Mouse (Mus musculus) liver, adult 2 months (tissue): ENCODE results near the gene Agpat1. TPM values are rescaled to one million over a fixed set of nuclear protein-coding genes. Genes with fewer than 3 reads are reported as not detected.

Experiments used
- DNase-seq: peaks from one replicate; pipeline ENCODE4 v3.0.0-alpha.2; 2011; ENCODE audit warnings: low read depth, low spot score; ENCODE audit errors: extremely low read depth
- H3K27ac ChIP-seq: fragments of 200-500 bp; replicated peaks from 2 replicates; pipeline ENCODE4 v1.5.1; 2012; ENCODE audit warnings: low read depth, mild to moderate bottlenecking, control low read depth, inconsistent platforms, low read length; ENCODE audit not compliant: insufficient read depth
- H3K27me3 ChIP-seq: fragments of 200-500 bp; 2 replicates; pipeline ENCODE4 v1.6.1; 2012; ENCODE audit warnings: mild to moderate bottlenecking, moderate library complexity, low read length, inconsistent platforms; ENCODE audit not compliant: control insufficient read depth, insufficient read depth
- H3K36me3 ChIP-seq: fragments of 200-500 bp; 2 replicates; pipeline ENCODE4 v1.6.1; 2012; ENCODE audit warnings: low read length, inconsistent platforms; ENCODE audit not compliant: control insufficient read depth, insufficient read depth
- H3K4me1 ChIP-seq: fragments of 200-500 bp; 2 replicates; pipeline ENCODE4 v1.6.1; 2011; ENCODE audit warnings: low read length; ENCODE audit not compliant: control insufficient read depth, insufficient read depth
- H3K4me3 ChIP-seq: fragments of 200-500 bp; 2 replicates; pipeline ENCODE4 v1.5.1; 2011; ENCODE audit warnings: low read depth, mild to moderate bottlenecking, control low read depth, low read length, moderate library complexity; ENCODE audit not compliant: insufficient read depth
- H3K79me2 ChIP-seq: fragments of 200-500 bp; 2 replicates; pipeline ENCODE4 v1.6.1; 2012; ENCODE audit warnings: inconsistent platforms, mild to moderate bottlenecking, low read length, moderate library complexity; ENCODE audit not compliant: control insufficient read depth, insufficient read depth
- H3K9ac ChIP-seq: fragments of 200-500 bp; 2 replicates; pipeline ENCODE4 v1.6.1; 2012; ENCODE audit warnings: low read depth, mild to moderate bottlenecking, control low read depth, inconsistent platforms, low read length
- CTCF ChIP-seq: fragments of 200-500 bp; IDR thresholded peaks from 2 replicates; pipeline ENCODE4 v1.5.1; 2011; ENCODE audit warnings: low read depth, low read length, control low read depth
- POLR2A ChIP-seq: fragments of 200-500 bp; IDR thresholded peaks from 2 replicates; pipeline ENCODE4 v1.6.1; 2011; ENCODE audit warnings: low read length, control low read depth; ENCODE audit not compliant: insufficient read depth; ENCODE audit errors: extremely low read depth
- WGBS: fragments of 180-500 bp; shearing (Covaris S2); methylation state at CpG from one replicate; pipeline ENCODE4 v1.1.7; 2018; 5-methylcytosine and 5-hydroxymethylcytosine counted together
- polyA plus RNA-seq: library from polyadenylated mRNA; depleted of rRNA; stranded (reverse); fragments of >200 nt; gene quantifications from 2 replicates; pipeline ENCODE4 v1.2.3, GENCODE M21; 2012
- total RNA-seq: library from RNA; depleted of rRNA; stranded (reverse); fragments of >200 nt; gene quantifications from 2 replicates; pipeline ENCODE4 v1.2.3, GENCODE M21; 2014

Gene Agpat1
- total and polyA plus RNA-seq, 2 experiments = 4.3 to 40.5 TPM

DNA sequence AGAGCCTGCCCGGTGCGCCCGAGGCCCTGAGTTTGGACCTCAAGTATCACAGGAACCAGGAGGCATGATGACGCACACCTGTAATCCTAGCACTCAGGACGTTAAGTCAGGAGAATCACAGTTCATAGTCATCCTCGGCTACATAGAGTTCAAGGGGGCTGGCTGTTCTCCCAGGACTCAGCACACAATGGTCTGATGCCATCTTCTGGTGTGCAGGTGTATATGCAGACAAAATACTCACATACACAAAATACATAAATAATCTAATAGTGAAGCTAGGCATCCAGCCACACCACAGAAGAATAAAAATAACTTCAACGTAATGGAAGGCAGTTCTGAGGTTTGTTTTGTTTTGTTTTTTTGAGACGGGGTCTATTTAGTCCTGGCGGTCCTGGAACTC is 19.1 kb downstream of the Agpat1 start:
- WGBS = 89% methylated on average over 9 of the region's 9 CpGs
- Histone ChIP-seq H3K27ac (no peak overlapping the region), H3K4me3 (no peak overlapping the region), H3K27me3 (no peaks in the 10 kb centered on the region), H3K4me1 (0 out of 2 replicates have a peak, but pooled peaks cover 5% of the 10 kb centered on the region), H3K36me3 (peaks cover 11% of the 10 kb centered on the region), H3K9ac (no peak overlapping the region), H3K79me2 (no peaks in the 10 kb centered on the region)
- TF ChIP-seq CTCF (no peak), POLR2A (no peak)
- no peak for DNase-seq

DNA sequence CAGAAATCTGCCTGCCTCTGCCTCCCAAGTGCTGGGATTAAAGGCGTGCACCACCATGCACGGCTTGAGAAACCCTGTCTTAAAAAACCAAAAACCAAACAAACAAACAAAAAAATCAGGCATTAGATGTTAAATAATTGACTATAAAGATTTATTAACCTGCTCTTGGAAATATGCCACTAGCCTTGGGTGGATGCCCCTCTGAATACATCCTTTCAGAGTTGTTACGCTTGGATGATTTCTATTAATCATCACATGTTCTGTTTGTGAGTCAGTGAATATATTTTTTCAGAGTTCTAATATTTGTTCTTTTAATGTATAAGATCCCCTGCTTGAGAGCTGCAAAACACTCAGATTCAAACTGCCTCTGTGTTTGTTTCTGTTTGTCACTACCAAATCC is 20.9 kb downstream of the Agpat1 start:
- Histone ChIP-seq H3K27me3 (no peaks in the 10 kb centered on the region), H3K4me1 (0 out of 2 replicates have a peak, but pooled peaks cover 5% of the 10 kb centered on the region), H3K36me3 (peaks cover 11% of the 10 kb centered on the region), H3K4me3 (no peak overlapping the region), H3K79me2 (no peaks in the 10 kb centered on the region), H3K27ac (no peak overlapping the region), H3K9ac (no peak overlapping the region)
- DNase-seq = no peak
- 73% methylated on average over 3 of the region's 3 CpGs for WGBS
- TF ChIP-seq POLR2A = no peak
- TF ChIP-seq CTCF = no peak

GRCm38 (mm10) chr17:34626062-34626772 is 22.2 kb downstream of the Agpat1 start:
- no peak overlapping the region; the same call in 1 of the 2 replicates for H3K4me3 ChIP-seq
- DNase-seq = no peak
- H3K36me3 ChIP-seq = peaks cover 11% of the 10 kb centered on the region
- H3K4me1 ChIP-seq = 0 out of 2 replicates have a peak, but pooled peaks cover 5% of the 10 kb centered on the region
- no peaks in the 10 kb centered on the region for H3K79me2 ChIP-seq
- H3K27me3 ChIP-seq = no peaks in the 10 kb centered on the region
- peak overlapping the region; percentile 71; the same call in 1 of the 2 replicates for H3K9ac ChIP-seq
- no peak overlapping the region for H3K27ac ChIP-seq
- TF ChIP-seq POLR2A (no peak), CTCF (no peak)
- 57% methylated on average over 16 of the region's 16 CpGs for WGBS

DNA sequence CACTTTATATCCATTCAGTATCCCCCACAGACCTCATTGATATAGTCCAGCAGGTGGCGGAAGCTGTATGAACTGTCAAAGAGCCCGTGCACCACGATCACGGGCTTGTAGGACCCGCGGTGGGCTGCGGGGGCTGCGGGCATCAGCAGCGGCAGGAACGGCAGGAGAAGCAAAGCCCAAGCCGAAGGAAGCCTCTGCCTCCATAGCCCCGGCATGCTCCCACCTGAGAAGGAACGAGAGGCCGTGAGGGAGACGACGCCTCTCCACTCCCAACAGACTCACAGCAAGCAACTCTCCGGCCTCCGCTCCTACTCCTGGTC is 22.7 kb downstream of the Agpat1 start:
- peak overlapping the region; percentile 78 for H3K27ac ChIP-seq
- no peak for DNase-seq
- no peaks in the 10 kb centered on the region for H3K79me2 ChIP-seq
- no peaks in the 10 kb centered on the region for H3K27me3 ChIP-seq
- H3K4me1 ChIP-seq = 0 out of 2 replicates have a peak, but pooled peaks cover 5% of the 10 kb centered on the region
- H3K9ac ChIP-seq = peak overlapping the region; percentile 71
- H3K4me3 ChIP-seq = peak overlapping the region; percentile 72
- peaks cover 10% of the 10 kb centered on the region for H3K36me3 ChIP-seq
- 5% methylated on average over 18 of the region's 18 CpGs for WGBS
- TF ChIP-seq POLR2A (no peak), CTCF (peak; percentile 22; the same call in 1 of the 2 replicates)

DNA sequence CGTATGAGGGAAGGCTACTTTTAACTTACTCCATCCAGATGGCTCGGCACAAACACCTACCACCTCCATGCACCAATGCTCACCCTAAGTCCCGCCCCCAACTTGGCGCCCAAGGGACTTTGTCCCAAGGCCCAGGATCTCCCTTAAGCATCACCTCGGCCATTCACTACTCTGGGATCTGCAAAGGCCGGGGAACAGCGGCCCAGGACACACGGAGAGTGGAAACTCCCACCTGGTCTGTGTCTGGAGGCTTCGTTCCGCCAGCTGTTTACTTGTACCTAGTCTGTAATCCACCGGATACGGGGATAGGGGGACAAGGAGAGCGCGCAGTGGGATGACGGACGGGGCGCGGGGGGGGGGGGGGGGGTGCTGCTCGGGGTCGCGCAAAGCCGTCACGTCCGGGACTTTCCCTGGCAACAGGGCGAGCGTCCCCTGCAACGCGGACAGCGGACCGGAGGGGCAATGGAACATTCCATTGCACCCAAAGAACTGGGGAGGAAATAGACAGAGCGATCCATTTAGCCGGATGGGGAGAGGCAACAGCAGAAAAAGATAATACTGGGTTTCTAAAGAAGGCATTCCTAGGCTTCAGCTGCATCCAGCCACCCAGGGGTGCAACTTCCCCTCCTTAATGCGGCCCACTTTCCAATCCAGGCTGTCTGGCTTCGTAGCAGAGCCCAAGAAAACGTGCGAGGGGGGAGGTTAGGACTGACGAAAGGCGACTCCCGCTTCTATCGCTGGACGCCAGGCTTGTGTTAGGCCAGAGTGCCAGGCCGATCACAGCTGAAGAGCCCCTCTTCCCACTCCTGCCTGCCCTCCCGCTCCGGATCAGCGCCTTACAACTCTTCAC is 23.3 kb downstream of the Agpat1 start:
- Histone ChIP-seq H3K9ac (peak overlapping the region; percentile 75), H3K4me3 (peak overlapping the region; percentile 72), H3K79me2 (no peaks in the 10 kb centered on the region), H3K4me1 (0 out of 2 replicates have a peak, but pooled peaks cover 5% of the 10 kb centered on the region), H3K36me3 (peaks cover 6% of the 10 kb centered on the region), H3K27me3 (no peaks in the 10 kb centered on the region), H3K27ac (peak overlapping the region; percentile 82)
- TF ChIP-seq POLR2A (peak; percentile 40; the same call in 1 of the 2 replicates), CTCF (no peak)
- under 1% methylated on average over 44 of the region's 45 CpGs for WGBS
- DNase-seq = peak; percentile 81
